19 mouse cellular contexts compared by ENCODE assay signal in genomic region chr2:132098365-132098764, GRCm38 (mm10).
"Had no signal": no experiment of that assay in that cellular context is flagged by ENCODE, and none has a peak within 500 bp of the region (broad histone marks: within the 10 kb centered on the region; RNA-seq: fewer than 3 reads in every experiment).

No protein-coding gene starts in this region.

- DNase-seq: kidney, adult 2 months; kidney, postnatal 25 days; layer of hippocampus, adult 9-11 months; lung, adult 18-20 months; lung, postnatal 10 days; retina, postnatal 1 day; right cerebral cortex, postnatal 25 days; thymus, adult 2 months; thymus, postnatal 14 days had no signal

- H3K27ac ChIP-seq: kidney, postnatal 0 days; layer of hippocampus, adult 2 months; liver, embryonic 14.5 days; lung, embryonic 15.5 days; midbrain, embryonic 12.5 days; midbrain, embryonic 15.5 days; neural tube, embryonic 13.5 days; stomach, postnatal 0 days had no signal

- H3K4me3 ChIP-seq: layer of hippocampus, adult 2 months; lung, embryonic 15.5 days; midbrain, embryonic 12.5 days; midbrain, embryonic 15.5 days; neural tube, embryonic 13.5 days had no signal

- H3K9ac ChIP-seq: liver, embryonic 14.5 days; lung, embryonic 15.5 days; midbrain, embryonic 12.5 days; midbrain, embryonic 15.5 days; neural tube, embryonic 13.5 days had no signal

- ATAC-seq: intestine, postnatal 0 days; midbrain, embryonic 15.5 days had no signal

- H3K4me2 ChIP-seq: liver, embryonic 11.5 days; lung, embryonic 15.5 days; midbrain, embryonic 12.5 days; midbrain, embryonic 15.5 days; neural tube, embryonic 13.5 days had no signal

- H3K9me3 ChIP-seq: lung, embryonic 15.5 days; midbrain, embryonic 12.5 days; midbrain, embryonic 15.5 days; neural tube, embryonic 13.5 days had no signal

- H3K4me1 ChIP-seq: midbrain, embryonic 15.5 days had no signal

- H3K27me3 ChIP-seq: lung, embryonic 15.5 days; midbrain, embryonic 12.5 days; midbrain, embryonic 15.5 days; neural tube, embryonic 13.5 days had no signal
